Mouse (Mus musculus) cortical plate, adult 2 months (tissue): ENCODE results near the gene Dctpp1.
"Not testable (repeated sequence)": the region's sequence is repeated elsewhere in the genome, so short reads cannot be mapped to it uniquely, and the experiment has no call there.

Experiments
- CTCF ChIP-seq: fragments of 200-500 bp; IDR thresholded peaks from 2 replicates; pipeline ENCODE4 v1.5.1; 2011; ENCODE audit warnings: mild to moderate bottlenecking, control low read depth, low read length; ENCODE audit not compliant: insufficient read depth; ENCODE audit errors: extremely low read depth
- POLR2A ChIP-seq: fragments of 200-500 bp; IDR thresholded peaks from 2 replicates; pipeline ENCODE4 v1.6.1; 2011; ENCODE audit warnings: mild to moderate bottlenecking, low read length, control low read depth; ENCODE audit not compliant: insufficient read depth; ENCODE audit errors: extremely low read depth

GRCm38 (mm10) chr7:127250511-127250910, 10.0 kb downstream of the Dctpp1 start:
- not testable (repeated sequence) for TF ChIP-seq POLR2A, CTCF
